8 mouse cellular contexts compared by ENCODE assay signal in the genomic region with DNA sequence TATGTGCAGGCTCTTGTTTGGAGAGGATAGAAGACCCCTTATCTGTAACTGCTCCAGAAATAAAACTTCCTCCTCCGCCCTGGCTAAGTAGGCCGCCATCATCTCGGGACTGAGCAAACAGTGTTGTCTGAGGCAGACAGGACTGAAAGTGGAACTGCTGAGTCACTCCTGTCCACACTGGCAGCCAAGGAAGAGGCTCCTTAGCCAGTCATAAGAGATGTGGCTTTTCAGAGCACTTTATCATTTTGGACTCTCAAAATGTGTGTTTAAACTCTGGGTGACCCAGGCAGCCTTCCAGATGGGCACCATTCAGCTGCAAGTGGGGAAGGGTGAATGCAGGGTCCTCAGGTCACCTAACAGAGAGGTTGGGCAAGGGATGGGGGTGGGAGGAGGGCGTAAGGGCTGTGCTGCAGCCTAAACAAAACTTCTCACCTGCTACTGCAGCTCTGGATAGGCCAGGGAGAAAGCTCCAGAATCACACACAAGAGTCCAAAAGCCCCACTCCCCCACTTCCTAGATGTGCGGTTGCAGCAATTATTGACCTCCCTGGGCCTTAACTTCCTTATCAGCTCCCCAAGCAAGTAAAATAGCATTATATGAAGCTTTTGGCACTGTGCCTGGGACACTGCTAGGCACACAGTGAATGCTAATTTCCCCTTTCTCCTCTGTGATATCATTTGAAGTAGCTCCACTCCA.
DNase-seq lines count a peak whose midpoint lies in the region; ATAC-seq and TF ChIP-seq lines count a peak whose summit lies in the region.

No protein-coding gene starts in this region.

- WGBS in liver, postnatal 0 days (ENCODE audit: insufficient replicate concordance), result 16% methylated on average over 5 of the region's 5 CpGs
- 14% methylated on average over 5 of the region's 5 CpGs for WGBS in stomach, embryonic 16.5 days
- WGBS in hindbrain, postnatal 0 days, result 60% methylated on average over 5 of the region's 5 CpGs

- no peak for TF ChIP-seq EP300 in liver, postnatal 0 days (IDR thresholded peaks at IDR 0.05; ENCODE audit: low read depth)

- H3K4me3 ChIP-seq in liver, postnatal 0 days (ENCODE audit: low read depth, low read length), result no peak overlapping the region
- H3K4me3 ChIP-seq in stomach, embryonic 16.5 days (replicated peaks; ENCODE audit: low read length), result no peak overlapping the region
- no peak overlapping the region for H3K4me3 ChIP-seq in hindbrain, postnatal 0 days (ENCODE audit: low read length)

- H3K9me3 ChIP-seq in liver, postnatal 0 days (ENCODE audit: low read length), result no peaks in the 10 kb centered on the region
- no peaks in the 10 kb centered on the region for H3K9me3 ChIP-seq in stomach, embryonic 16.5 days (replicated peaks; ENCODE audit: control insufficient read depth, low read length)
- no peaks in the 10 kb centered on the region for H3K9me3 ChIP-seq in hindbrain, postnatal 0 days (ENCODE audit: low read length)

- H3K9ac ChIP-seq in liver, postnatal 0 days (replicated peaks), result no peak overlapping the region
- H3K9ac ChIP-seq in stomach, embryonic 16.5 days (ENCODE audit: low read length), result 0 out of 2 replicates have a peak overlapping the region, but pooled peaks have one; percentile 33
- no peak overlapping the region for H3K9ac ChIP-seq in hindbrain, postnatal 0 days (replicated peaks; ENCODE audit: low read length)

- H3K36me3 ChIP-seq in liver, postnatal 0 days (replicated peaks; ENCODE audit: insufficient read depth, low read length), result no peaks in the 10 kb centered on the region
- H3K36me3 ChIP-seq in stomach, embryonic 16.5 days (ENCODE audit: control insufficient read depth, insufficient read depth, low read length), result no peaks in the 10 kb centered on the region
- H3K36me3 ChIP-seq in hindbrain, postnatal 0 days (ENCODE audit: insufficient read depth, low read length), result no peaks in the 10 kb centered on the region

- peak; percentile 29 for DNase-seq in urinary bladder, adult 2 months (ENCODE audit: low spot score)
- no peak for DNase-seq in urinary bladder, postnatal 4 days (ENCODE audit: low spot score in 2 of 2)
- DNase-seq in c-Kit-positive CD71-positive TER-119-negative erythroid progenitor cells, embryonic 14.5 days (ENCODE audit: low read depth), result peak; percentile 35
- DNase-seq in induced T-regulatory cell, adult 2 months (ENCODE audit: low read depth), result peak; percentile 47
- DNase-seq in liver, postnatal 0 days, result peak; percentile 52
- DNase-seq in hindbrain, postnatal 0 days (ENCODE audit: low spot score), result no peak
- no peak for DNase-seq in thymus, postnatal 25 days

- peak overlapping the region; percentile 83 for H3K27ac ChIP-seq in liver, postnatal 0 days (ENCODE audit: low read depth)
- H3K27ac ChIP-seq in stomach, embryonic 16.5 days (ENCODE audit: low read length), result peak overlapping the region; percentile 90
- H3K27ac ChIP-seq in hindbrain, postnatal 0 days, result no peak overlapping the region

- H3K27me3 ChIP-seq in liver, postnatal 0 days (ENCODE audit: insufficient read depth, low read length), result no peaks in the 10 kb centered on the region
- H3K27me3 ChIP-seq in stomach, embryonic 16.5 days (ENCODE audit: control insufficient read depth, insufficient read depth, low read length), result no peaks in the 10 kb centered on the region
- H3K27me3 ChIP-seq in hindbrain, postnatal 0 days (ENCODE audit: insufficient read depth, low read length), result no peaks in the 10 kb centered on the region

- peak; percentile 89 for ATAC-seq in liver, postnatal 0 days
- peak; percentile 90 for ATAC-seq in stomach, embryonic 16.5 days (ENCODE audit: insufficient read depth, low FRiP score)
- no peak for ATAC-seq in hindbrain, postnatal 0 days

- TF ChIP-seq CTCF in liver, postnatal 0 days (IDR thresholded peaks at IDR 0.05; ENCODE audit: low read depth), result no peak
- TF ChIP-seq CTCF in hindbrain, postnatal 0 days (IDR thresholded peaks at IDR 0.05; ENCODE audit: low read depth), result no peak

- peak overlapping the region; percentile 42 for H3K4me2 ChIP-seq in liver, postnatal 0 days (ENCODE audit: low read depth, low read length)
- peak overlapping the region; percentile 10; the same call in 1 of the 2 replicates for H3K4me2 ChIP-seq in stomach, embryonic 16.5 days (ENCODE audit: low read depth, low read length)
- H3K4me2 ChIP-seq in hindbrain, postnatal 0 days (ENCODE audit: low read depth, low read length), result no peak overlapping the region

- peaks cover 22% of the 10 kb centered on the region for H3K4me1 ChIP-seq in liver, postnatal 0 days (ENCODE audit: insufficient read depth)
- peaks cover 23% of the 10 kb centered on the region for H3K4me1 ChIP-seq in stomach, embryonic 16.5 days (ENCODE audit: control insufficient read depth, insufficient read depth, low read length)
- H3K4me1 ChIP-seq in hindbrain, postnatal 0 days (ENCODE audit: insufficient read depth, low read length), result peaks cover 4% of the 10 kb centered on the region

Comparison
In these comparisons a context has a peak if more than half of its experiments do, and no peak if none do; other contexts are left out.
1. DNase-seq: peak in urinary bladder, adult 2 months (single experiment), c-Kit-positive CD71-positive TER-119-negative erythroid progenitor cells, embryonic 14.5 days (single experiment), induced T-regulatory cell, adult 2 months (single experiment) and liver, postnatal 0 days (single experiment); none in urinary bladder, postnatal 4 days (0 of 2), hindbrain, postnatal 0 days (single experiment) and thymus, postnatal 25 days (single experiment).